Mouse (Mus musculus) hindbrain, embryonic 16.5 days (tissue): ENCODE measurements around the gene Gsg1. TPM values are rescaled to one million over a fixed set of nuclear protein-coding genes. Genes with fewer than 3 reads are reported as not detected.

Source experiments
- ATAC-seq: fragments of 200-750 bp; cut with Nextera tagmentation; 2 replicates; pipeline ENCODE4 v1.8.0; 2017; ENCODE audit warnings: moderate TSS enrichment, moderate library complexity
- H3K27ac ChIP-seq: fragments of 300-500 bp; sonication (generic); 2 replicates; pipeline ENCODE4 v1.5.1; 2014; ENCODE audit warnings: low read depth, mild to moderate bottlenecking, control low read depth, low read length, moderate library complexity
- H3K27me3 ChIP-seq: fragments of 300-500 bp; sonication (generic); replicated peaks from 2 replicates; pipeline ENCODE4 v1.6.1; 2014; ENCODE audit warnings: low read length; ENCODE audit not compliant: control insufficient read depth, insufficient read depth
- H3K36me3 ChIP-seq: fragments of 300-500 bp; sonication (generic); 2 replicates; pipeline ENCODE4 v1.6.1; 2014; ENCODE audit warnings: mild to moderate bottlenecking, low read length, moderate library complexity, mixed read lengths; ENCODE audit not compliant: control insufficient read depth, insufficient read depth
- H3K4me1 ChIP-seq: fragments of 300-500 bp; sonication (generic); 2 replicates; pipeline ENCODE4 v1.6.1; 2014; ENCODE audit warnings: low read depth, low read length; ENCODE audit not compliant: control insufficient read depth, insufficient read depth
- H3K4me2 ChIP-seq: fragments of 300-500 bp; sonication (generic); 2 replicates; pipeline ENCODE4 v1.6.1; 2014; ENCODE audit warnings: mild to moderate bottlenecking, low read length, control low read depth, moderate library complexity
- H3K4me3 ChIP-seq: fragments of 300-500 bp; sonication (generic); 2 replicates; pipeline ENCODE4 v1.5.1; 2014; ENCODE audit warnings: mild to moderate bottlenecking, low read length, control low read depth, moderate library complexity
- H3K9ac ChIP-seq: fragments of 300-500 bp; sonication (generic); 2 replicates; pipeline ENCODE4 v1.6.1; 2014; ENCODE audit warnings: low read depth, mild to moderate bottlenecking, control low read depth, low read length, moderate library complexity
- H3K9me3 ChIP-seq: fragments of 300-500 bp; sonication (generic); 2 replicates; pipeline ENCODE4 v1.6.1; 2014; ENCODE audit warnings: mild to moderate bottlenecking, low read length, moderate library complexity; ENCODE audit not compliant: control insufficient read depth
- WGBS: fragments of 180-500 bp; shearing (Covaris S2); extraction: QIAGEN DNeasy Blood & Tissue Kit; methylation state at CpG from one replicate; pipeline ENCODE4 v1.1.7; 2014; 5-methylcytosine and 5-hydroxymethylcytosine counted together
- polyA plus RNA-seq: library from polyadenylated mRNA; unstranded; fragments of >200 nt; fragmentation: Nextera tagmentation; extraction: Ambion mirVana; gene quantifications from 2 replicates; pipeline ENCODE4 v1.2.1, GENCODE M21; 2015

Gene Gsg1
- polyA plus RNA-seq, 1 experiment from 2014 or later, result 0.13 TPM

DNA sequence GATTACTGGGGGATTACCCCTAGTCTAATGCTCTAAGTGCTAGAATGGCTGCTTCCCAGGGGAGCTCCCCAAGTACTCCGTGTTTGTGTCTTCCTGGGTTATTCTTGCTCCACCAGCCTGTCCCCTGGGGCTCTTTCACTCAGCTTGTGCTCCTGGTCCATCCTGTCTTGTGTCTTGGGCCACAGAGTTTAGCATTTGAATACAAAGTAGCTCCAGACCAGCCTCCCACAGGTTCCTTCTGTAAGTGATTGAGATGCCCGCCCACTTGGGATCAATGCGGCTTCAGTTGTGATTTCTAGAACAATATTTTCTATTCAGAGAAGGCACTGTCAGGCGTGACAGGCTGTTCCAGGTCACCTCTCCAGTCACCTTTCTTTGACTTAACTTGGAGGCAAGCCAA is 60.4 kb downstream of the Gsg1 start:
- no peak overlapping the region for H3K4me3 ChIP-seq
- H3K9ac ChIP-seq, result no peak overlapping the region
- H3K36me3 ChIP-seq, result no peaks in the 10 kb centered on the region
- no peak overlapping the region for H3K27ac ChIP-seq
- H3K4me1 ChIP-seq, result peaks cover 1% of the 10 kb centered on the region
- no peak for ATAC-seq
- H3K4me2 ChIP-seq, result no peak overlapping the region
- WGBS, result 14% methylated on average over 4 of the region's 4 CpGs
- H3K27me3 ChIP-seq, result no peaks in the 10 kb centered on the region
- H3K9me3 ChIP-seq, result no peaks in the 10 kb centered on the region

DNA sequence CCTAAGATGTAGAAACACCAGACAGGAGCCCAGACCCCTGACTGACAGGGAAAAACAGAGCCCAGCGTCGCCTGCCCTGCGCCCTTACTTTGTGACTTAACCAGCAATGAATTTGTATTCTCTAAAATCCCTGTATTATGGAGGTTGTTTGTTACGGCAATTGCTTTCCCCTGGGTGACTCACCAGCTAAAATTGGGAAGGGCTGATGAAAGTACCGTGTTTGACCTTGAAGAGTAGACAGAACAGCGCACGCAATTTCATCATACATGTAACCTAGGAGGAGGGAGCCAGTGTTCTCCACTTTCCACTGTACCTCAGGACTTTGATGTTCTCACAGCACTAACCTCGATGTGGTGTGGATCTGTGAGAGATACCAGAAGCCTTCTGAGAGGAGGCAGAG is 61.2 kb downstream of the Gsg1 start:
- no peak for ATAC-seq
- H3K27ac ChIP-seq, result no peak overlapping the region
- H3K36me3 ChIP-seq, result no peaks in the 10 kb centered on the region
- no peaks in the 10 kb centered on the region for H3K9me3 ChIP-seq
- H3K4me2 ChIP-seq, result no peak overlapping the region
- no peak overlapping the region for H3K4me3 ChIP-seq
- WGBS, result 78% methylated on average over 8 of the region's 8 CpGs
- no peak overlapping the region for H3K9ac ChIP-seq
- no peaks in the 10 kb centered on the region for H3K4me1 ChIP-seq
- no peaks in the 10 kb centered on the region for H3K27me3 ChIP-seq

DNA sequence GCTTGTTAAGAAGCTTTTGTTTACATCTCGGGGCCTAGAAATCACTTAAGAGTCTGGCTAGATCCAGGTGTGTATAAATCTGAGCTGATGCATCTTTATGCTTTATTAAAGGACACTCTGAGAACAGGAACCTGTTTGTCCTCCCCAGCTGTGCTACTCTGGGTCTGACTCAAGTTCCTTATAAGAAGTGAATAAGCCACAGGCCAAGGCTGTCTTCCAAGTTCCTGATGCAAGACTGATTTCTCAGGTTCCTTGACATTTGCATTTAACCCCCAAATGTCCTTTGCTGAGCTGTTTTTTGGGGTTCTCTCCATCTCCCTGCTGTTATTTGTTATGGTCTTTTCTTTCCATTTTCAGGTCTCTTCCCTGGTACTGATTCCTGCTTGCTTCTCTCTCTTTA is 62.2 kb downstream of the Gsg1 start:
- H3K27me3 ChIP-seq, result no peaks in the 10 kb centered on the region
- WGBS, result 84% methylated on average over 1 of the region's 1 CpGs
- no peaks in the 10 kb centered on the region for H3K36me3 ChIP-seq
- no peak overlapping the region for H3K9ac ChIP-seq
- H3K9me3 ChIP-seq, result no peaks in the 10 kb centered on the region
- H3K27ac ChIP-seq, result no peak overlapping the region
- no peak overlapping the region for H3K4me3 ChIP-seq
- H3K4me2 ChIP-seq, result no peak overlapping the region
- ATAC-seq, result no peak
- no peaks in the 10 kb centered on the region for H3K4me1 ChIP-seq

DNA sequence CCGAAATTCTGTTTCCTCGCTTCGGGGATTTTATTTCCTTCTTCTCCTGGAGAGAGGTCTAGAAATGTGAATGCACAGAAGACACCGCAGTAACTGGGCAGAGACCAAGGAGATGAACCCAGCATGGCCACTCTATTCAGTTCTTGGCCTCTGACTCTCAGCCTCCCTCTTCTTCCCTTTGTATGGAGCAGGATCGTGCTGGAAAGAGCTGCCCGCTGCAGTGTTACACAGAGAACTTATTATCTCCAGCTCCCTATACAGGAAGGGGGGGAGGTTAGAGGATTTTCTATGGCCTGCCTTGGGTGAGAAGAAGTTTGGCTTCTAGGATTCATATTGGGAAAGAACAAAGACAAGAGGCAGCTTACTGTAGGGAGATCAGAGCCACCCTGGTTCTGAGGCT is 64.0 kb downstream of the Gsg1 start:
- Histone ChIP-seq H3K36me3 (no peaks in the 10 kb centered on the region), H3K9ac (no peak overlapping the region), H3K4me1 (no peaks in the 10 kb centered on the region), H3K4me2 (no peak overlapping the region), H3K4me3 (no peak overlapping the region), H3K27ac (no peak overlapping the region), H3K27me3 (no peaks in the 10 kb centered on the region), H3K9me3 (no peaks in the 10 kb centered on the region)
- 52% methylated on average over 6 of the region's 6 CpGs for WGBS
- ATAC-seq, result peak; percentile 65; the same call in 1 of the 2 replicates

DNA sequence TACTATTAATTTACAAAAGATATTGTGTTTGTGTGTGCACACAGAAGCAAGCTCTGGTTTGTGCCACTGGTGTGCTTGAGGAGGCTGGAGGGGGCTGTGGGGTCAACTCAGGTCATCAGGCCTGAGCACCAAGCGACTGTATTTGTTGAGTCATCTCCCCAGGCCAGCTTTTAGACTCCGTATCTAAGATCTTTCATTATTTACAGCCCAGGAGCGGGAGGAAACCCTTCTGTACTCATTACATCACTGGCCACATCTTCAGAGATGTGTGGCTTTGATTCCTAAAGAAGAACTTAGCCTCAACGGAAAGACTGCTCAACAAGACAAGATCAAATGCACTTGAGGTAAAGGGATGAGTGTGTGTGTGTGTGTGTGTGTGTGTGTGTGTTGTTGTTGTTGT is 65.5 kb downstream of the Gsg1 start:
- 76% methylated on average over 4 of the region's 4 CpGs for WGBS
- H3K4me2 ChIP-seq, result no peak overlapping the region
- ATAC-seq, result no peak
- H3K9ac ChIP-seq, result no peak overlapping the region
- H3K27ac ChIP-seq, result no peak overlapping the region
- no peaks in the 10 kb centered on the region for H3K4me1 ChIP-seq
- no peak overlapping the region for H3K4me3 ChIP-seq
- no peaks in the 10 kb centered on the region for H3K27me3 ChIP-seq
- H3K9me3 ChIP-seq, result no peaks in the 10 kb centered on the region
- no peaks in the 10 kb centered on the region for H3K36me3 ChIP-seq

Other genes starting within 250 kb of the Gsg1 start
- 74.2 and 78.7 TPM in 2 replicates for gene Ddx47, start 242.7 kb downstream of the Gsg1 start, polyA plus RNA-seq
- gene Gprc5a, start 188.7 kb downstream of the Gsg1 start, polyA plus RNA-seq, result 0.24 and 0.28 TPM in 2 replicates
- gene Gprc5d, start 136.1 kb downstream of the Gsg1 start, polyA plus RNA-seq, result not detected in 2 replicates
- gene Fam234b, start 56.4 kb downstream of the Gsg1 start, polyA plus RNA-seq, result 110 and 120 TPM in 2 replicates
- 5.9 and 9.4 TPM in 2 replicates for gene Hebp1, start 56.3 kb downstream of the Gsg1 start, polyA plus RNA-seq
- gene Pbp2, start 56.1 kb upstream of the Gsg1 start, polyA plus RNA-seq, result not detected in 2 replicates
- gene Emp1, start 108.2 kb upstream of the Gsg1 start, polyA plus RNA-seq, result 9.9 and 13.0 TPM in 2 replicates